Mouse (Mus musculus) adrenal gland (tissue): ENCODE measurements around the gene Ccnjl.

Source experiments
- intact Hi-C: fragments of 180-260 bp; cut with DNase I; formaldehyde crosslinking; loops from one replicate; pipeline ENCODE4 v1.15.1; 2025

The Ccnjl gene

GRCm38 (mm10) chr11:43618403-43618802, 89.8 kb downstream of the Ccnjl start:
- intact Hi-C loops: no loop called here

GRCm38 (mm10) chr11:43621769-43622168, 93.2 kb downstream of the Ccnjl start:
- intact Hi-C loops: no loop called here

GRCm38 (mm10) chr11:43624341-43624740, 95.8 kb downstream of the Ccnjl start:
- intact Hi-C loops: no loop called here

GRCm38 (mm10) chr11:43626300-43626926, 97.8 kb downstream of the Ccnjl start:
- intact Hi-C loops: no loop called here

- intact Hi-C loops: no loop called here
Measured at GRCm38 (mm10) chr11:43626927-43627645, 98.5 kb downstream of the Ccnjl start.

- intact Hi-C loops: no loop called here
Measured at GRCm38 (mm10) chr11:43631645-43632044, 103.1 kb downstream of the Ccnjl start.

- intact Hi-C loops: no loop called here
Measured at GRCm38 (mm10) chr11:43632566-43632965, 104.0 kb downstream of the Ccnjl start.

- intact Hi-C loops: no loop called here
Measured at GRCm38 (mm10) chr11:43633165-43633564, 104.6 kb downstream of the Ccnjl start.

- intact Hi-C loops: no loop called here
Measured at GRCm38 (mm10) chr11:43633658-43634401, 105.2 kb downstream of the Ccnjl start.
